Mouse (Mus musculus): ENCODE results near the gene Tst. TPM values are rescaled to one million over a fixed set of nuclear protein-coding genes. Genes with fewer than 3 reads are reported as not detected.

The Tst gene
- 10 to 100 TPM; 16.9 to 20.1 TPM for total RNA-seq (2021)

- DNase-seq, result peak; percentile 88
These were observed at the start of gene Tst for GRCm38 (mm10) chr15:78405517-78406211. Tst (minus strand) TSS chr15:78405907.

GRCm38 (mm10) chr15:78455168-78455567, 49.5 kb upstream of the Tst start:
- no peak for DNase-seq

GRCm38 (mm10) chr15:78452929-78453328, 47.2 kb upstream of the Tst start:
- DNase-seq, result no peak

GRCm38 (mm10) chr15:78451201-78451600, 45.5 kb upstream of the Tst start:
- DNase-seq, result no peak

- DNase-seq, result no peak
These were observed 44.7 kb upstream of the Tst start for GRCm38 (mm10) chr15:78450419-78450768.

GRCm38 (mm10) chr15:78449694-78450418, 44.1 kb upstream of the Tst start:
- peak; percentile 80 for DNase-seq

GRCm38 (mm10) chr15:78449131-78449530, 43.4 kb upstream of the Tst start:
- DNase-seq, result no peak

GRCm38 (mm10) chr15:78447746-78448535, 42.2 kb upstream of the Tst start:
- DNase-seq, result peak; percentile 99

- no peak for DNase-seq
These were observed 41.4 kb upstream of the Tst start for GRCm38 (mm10) chr15:78447121-78447520.

- DNase-seq, result no peak
These were observed 38.1 kb upstream of the Tst start for GRCm38 (mm10) chr15:78443857-78444256.

GRCm38 (mm10) chr15:78442231-78442630, 36.5 kb upstream of the Tst start:
- DNase-seq, result no peak

GRCm38 (mm10) chr15:78438973-78439372, 33.3 kb upstream of the Tst start:
- no peak for DNase-seq

- no peak for DNase-seq
These were observed 32.8 kb upstream of the Tst start for GRCm38 (mm10) chr15:78438505-78438904.

GRCm38 (mm10) chr15:78438018-78438394, 32.3 kb upstream of the Tst start:
- no peak for DNase-seq

GRCm38 (mm10) chr15:78437237-78438017, 31.7 kb upstream of the Tst start:
- peak; percentile 72 for DNase-seq

GRCm38 (mm10) chr15:78436380-78437192, 30.9 kb upstream of the Tst start:
- DNase-seq, result peak; percentile 94

- DNase-seq, result no peak
These were observed 30.0 kb upstream of the Tst start for GRCm38 (mm10) chr15:78435681-78436080.

GRCm38 (mm10) chr15:78434896-78435520, 29.3 kb upstream of the Tst start:
- DNase-seq, result peak; percentile 62

- no peak for DNase-seq
These were observed 25.9 kb upstream of the Tst start for GRCm38 (mm10) chr15:78431541-78432121.

- no peak for DNase-seq
These were observed 25.2 kb upstream of the Tst start for GRCm38 (mm10) chr15:78430874-78431273.

Data from heart, postnatal 4 days (tissue).